Mouse (Mus musculus): ENCODE results near the gene P2rx7. TPM values are rescaled to one million over a fixed set of nuclear protein-coding genes. Genes with fewer than 3 reads are reported as not detected.
"Not testable (repeated sequence)": the region's sequence is repeated elsewhere in the genome, so short reads cannot be mapped to it uniquely, and the experiment has no call there.

The P2rx7 gene
- polyA plus RNA-seq, 1 experiment = 2.9 TPM

GRCm38 (mm10) chr5:122665036-122665435, 21.3 kb downstream of the P2rx7 start:
- no peak overlapping the region for H3K27ac ChIP-seq (ENCODE audit: control insufficient read depth, insufficient read depth, low read depth, low read length, poor library complexity)
- peaks cover 4% of the 10 kb centered on the region; the same call in 1 of the 2 replicates for H3K4me1 ChIP-seq (ENCODE audit: control insufficient read depth, insufficient read depth, low read length)
- H3K4me3 ChIP-seq (replicated peaks; ENCODE audit: control insufficient read depth, low read depth, low read length) = no peak overlapping the region
- TF ChIP-seq POLR2A (IDR thresholded peaks at IDR 0.05; ENCODE audit: borderline replicate concordance, control insufficient read depth, low read depth, low read length) = no peak
- TF ChIP-seq CTCF (IDR thresholded peaks at IDR 0.05; ENCODE audit: control insufficient read depth, insufficient read depth, low read length) = no peak
- WGBS = 76% methylated on average over 5 of the region's 5 CpGs

- TF ChIP-seq POLR2A (IDR thresholded peaks at IDR 0.05; ENCODE audit: borderline replicate concordance, control insufficient read depth, low read depth, low read length) (no peak), CTCF (IDR thresholded peaks at IDR 0.05; ENCODE audit: control insufficient read depth, insufficient read depth, low read length) (no peak)
- 21% methylated on average over 15 of the region's 15 CpGs for WGBS
- H3K27ac ChIP-seq (ENCODE audit: control insufficient read depth, insufficient read depth, low read depth, low read length, poor library complexity) = no peak overlapping the region
Measured at GRCm38 (mm10) chr5:122668981-122669897, 25.5 kb downstream of the P2rx7 start.

GRCm38 (mm10) chr5:122671641-122672040, 27.9 kb downstream of the P2rx7 start:
- H3K27ac ChIP-seq (ENCODE audit: control insufficient read depth, insufficient read depth, low read depth, low read length, poor library complexity); H3K4me3 ChIP-seq (replicated peaks; ENCODE audit: control insufficient read depth, low read depth, low read length); H3K4me1 ChIP-seq (ENCODE audit: control insufficient read depth, insufficient read depth, low read length): not testable (repeated sequence)
- 66% methylated on average over 7 of the region's 7 CpGs for WGBS

More at GRCm38 (mm10) chr5:122668981-122669897, 25.5 kb downstream of the P2rx7 start:
- H3K4me1 ChIP-seq (ENCODE audit: control insufficient read depth, insufficient read depth, low read length) = peaks cover 4% of the 10 kb centered on the region; the same call in 1 of the 2 replicates
- H3K4me3 ChIP-seq (replicated peaks; ENCODE audit: control insufficient read depth, low read depth, low read length) = no peak overlapping the region

GRCm38 (mm10) chr5:122672298-122672697, 28.6 kb downstream of the P2rx7 start:
- Histone ChIP-seq H3K27ac (ENCODE audit: control insufficient read depth, insufficient read depth, low read depth, low read length, poor library complexity) (no peak overlapping the region), H3K4me1 (ENCODE audit: control insufficient read depth, insufficient read depth, low read length) (peaks cover 4% of the 10 kb centered on the region; the same call in 1 of the 2 replicates), H3K4me3 (replicated peaks; ENCODE audit: control insufficient read depth, low read depth, low read length) (no peak overlapping the region)
- 87% methylated on average over 5 of the region's 5 CpGs for WGBS
- no peak for TF ChIP-seq POLR2A (IDR thresholded peaks at IDR 0.05; ENCODE audit: borderline replicate concordance, control insufficient read depth, low read depth, low read length)

- no peak overlapping the region for H3K4me3 ChIP-seq (replicated peaks; ENCODE audit: control insufficient read depth, low read depth, low read length)
- WGBS = 79% methylated on average over 8 of the region's 8 CpGs
- no peak for TF ChIP-seq POLR2A (IDR thresholded peaks at IDR 0.05; ENCODE audit: borderline replicate concordance, control insufficient read depth, low read depth, low read length)
- TF ChIP-seq CTCF (IDR thresholded peaks at IDR 0.05; ENCODE audit: control insufficient read depth, insufficient read depth, low read length) = no peak
- H3K4me1 ChIP-seq (ENCODE audit: control insufficient read depth, insufficient read depth, low read length) = no peaks in the 10 kb centered on the region; the same call in 1 of the 2 replicates
- no peak overlapping the region for H3K27ac ChIP-seq (ENCODE audit: control insufficient read depth, insufficient read depth, low read depth, low read length, poor library complexity)
Measured at GRCm38 (mm10) chr5:122676002-122676401, 32.3 kb downstream of the P2rx7 start.

GRCm38 (mm10) chr5:122677983-122678382, 34.3 kb downstream of the P2rx7 start:
- no peak overlapping the region for H3K4me3 ChIP-seq (replicated peaks; ENCODE audit: control insufficient read depth, low read depth, low read length)
- TF ChIP-seq CTCF (IDR thresholded peaks at IDR 0.05; ENCODE audit: control insufficient read depth, insufficient read depth, low read length) = no peak
- no peaks in the 10 kb centered on the region; the same call in 1 of the 2 replicates for H3K4me1 ChIP-seq (ENCODE audit: control insufficient read depth, insufficient read depth, low read length)
- WGBS = 3% methylated on average over 9 of the region's 9 CpGs
- no peak overlapping the region for H3K27ac ChIP-seq (ENCODE audit: control insufficient read depth, insufficient read depth, low read depth, low read length, poor library complexity)

GRCm38 (mm10) chr5:122679881-122680280, 36.2 kb downstream of the P2rx7 start:
- H3K27ac ChIP-seq (ENCODE audit: control insufficient read depth, insufficient read depth, low read depth, low read length, poor library complexity) = no peak overlapping the region
- TF ChIP-seq POLR2A (IDR thresholded peaks at IDR 0.05; ENCODE audit: borderline replicate concordance, control insufficient read depth, low read depth, low read length) (no peak), CTCF (IDR thresholded peaks at IDR 0.05; ENCODE audit: control insufficient read depth, insufficient read depth, low read length) (no peak)
- H3K4me1 ChIP-seq (ENCODE audit: control insufficient read depth, insufficient read depth, low read length) = peaks cover 3% of the 10 kb centered on the region; the same call in 1 of the 2 replicates
- no peak overlapping the region for H3K4me3 ChIP-seq (replicated peaks; ENCODE audit: control insufficient read depth, low read depth, low read length)
- WGBS = 73% methylated on average over 8 of the region's 8 CpGs

GRCm38 (mm10) chr5:122681276-122681675, 37.6 kb downstream of the P2rx7 start:
- Histone ChIP-seq H3K4me3 (replicated peaks; ENCODE audit: control insufficient read depth, low read depth, low read length) (no peak overlapping the region), H3K27ac (ENCODE audit: control insufficient read depth, insufficient read depth, low read depth, low read length, poor library complexity) (no peak overlapping the region), H3K4me1 (ENCODE audit: control insufficient read depth, insufficient read depth, low read length) (peaks cover 3% of the 10 kb centered on the region; the same call in 1 of the 2 replicates)
- 89% methylated on average over 12 of the region's 12 CpGs for WGBS
- no peak for TF ChIP-seq POLR2A (IDR thresholded peaks at IDR 0.05; ENCODE audit: borderline replicate concordance, control insufficient read depth, low read depth, low read length)
- no peak for TF ChIP-seq CTCF (IDR thresholded peaks at IDR 0.05; ENCODE audit: control insufficient read depth, insufficient read depth, low read length)
